In genomic region chr6:42264626-42265312, GRCm38 (mm10) we compare ENCODE assay signal across 8 mouse cellular contexts. TPM values are rescaled to one million over a fixed set of nuclear protein-coding genes. Genes with fewer than 3 reads are reported as not detected.
DNase-seq lines count a peak whose midpoint lies in the region; ATAC-seq and TF ChIP-seq lines count a peak whose summit lies in the region.

Casp2 (plus strand) TSS chr6:42264985.

- TF ChIP-seq RAD21 in CH12.LX (IDR thresholded peaks at IDR 0.05; ENCODE audit: low read depth, low read length): peak; percentile 41

- peaks cover 24 to 27% of the 10 kb centered on the region in 2 experiments for H3K36me3 ChIP-seq in CH12.LX (replicated peaks in 1 of 2; ENCODE audit: control insufficient read depth in 1 of 2, insufficient read depth in 1 of 2, low read length in 1 of 2)
- H3K36me3 ChIP-seq in forebrain, embryonic 11.5 days (ENCODE audit: control insufficient read depth, insufficient read depth, low read length): peaks cover 10% of the 10 kb centered on the region; the same call in 1 of the 2 replicates
- peaks cover 25% of the 10 kb centered on the region for H3K36me3 ChIP-seq in heart, embryonic 16.5 days (ENCODE audit: control insufficient read depth, insufficient read depth)
- H3K36me3 ChIP-seq in liver, embryonic 15.5 days (replicated peaks): peaks cover 27% of the 10 kb centered on the region
- H3K36me3 ChIP-seq in neural tube, embryonic 12.5 days: peaks cover 27% of the 10 kb centered on the region

- peak; percentile 36 to 63; a peak in 3 of 4 replicates for TF ChIP-seq CTCF in CH12.LX (conservative IDR thresholded peaks at IDR 0.05 in 1 of 2, IDR thresholded peaks at IDR 0.05 in 1 of 2; ENCODE audit: low read depth in 2 of 2, low read length in 2 of 2)

- no peaks in the 10 kb centered on the region for H3K27me3 ChIP-seq in CH12.LX (replicated peaks)
- H3K27me3 ChIP-seq in forebrain, embryonic 11.5 days (ENCODE audit: control insufficient read depth, insufficient read depth, low read length): no peaks in the 10 kb centered on the region
- H3K27me3 ChIP-seq in heart, embryonic 16.5 days (ENCODE audit: control insufficient read depth, insufficient read depth, low read length): no peaks in the 10 kb centered on the region
- H3K27me3 ChIP-seq in liver, embryonic 15.5 days: no peaks in the 10 kb centered on the region
- H3K27me3 ChIP-seq in neural tube, embryonic 12.5 days (replicated peaks): no peaks in the 10 kb centered on the region

- H3K4me3 ChIP-seq in CH12.LX (replicated peaks in 1 of 3; ENCODE audit: low read depth in 2 of 3, low read length in 2 of 3, poor library complexity in 1 of 3): peak within 1 kb of the TSS; percentile 75 to 99 (median 91)
- peak within 1 kb of the TSS; percentile 84 for H3K4me3 ChIP-seq in forebrain, embryonic 11.5 days (ENCODE audit: low read depth, low read length)
- H3K4me3 ChIP-seq in heart, embryonic 16.5 days (ENCODE audit: low read length): peak within 1 kb of the TSS; percentile 82
- peak within 1 kb of the TSS; percentile 99 for H3K4me3 ChIP-seq in liver, embryonic 15.5 days (replicated peaks)
- H3K4me3 ChIP-seq in neural tube, embryonic 12.5 days: peak within 1 kb of the TSS; percentile 83

- WGBS in forebrain, embryonic 11.5 days: under 1% methylated on average over 48 of the region's 51 CpGs
- WGBS in heart, embryonic 16.5 days: under 1% methylated on average over 49 of the region's 51 CpGs
- WGBS in liver, embryonic 15.5 days (ENCODE audit: insufficient replicate concordance): under 1% methylated on average over 51 of the region's 51 CpGs
- WGBS in neural tube, embryonic 12.5 days: under 1% methylated on average over 49 of the region's 51 CpGs

- dilution Hi-C loops in CH12.LX (cut with MboI; ENCODE audit: extremely low pct_ligation_motif_present, extremely low pct_unique_long_range_greater_than_20kb, low sequenced_read_pairs): no loop called here

- peak; percentile 99 for ATAC-seq in forebrain, embryonic 11.5 days (replicated peaks; ENCODE audit: low FRiP score)
- ATAC-seq in heart, embryonic 16.5 days (replicated peaks; ENCODE audit: extremely low read depth, insufficient read depth, low FRiP score): peak; percentile 99
- ATAC-seq in liver, embryonic 15.5 days (ENCODE audit: insufficient read depth): peak; percentile 98
- ATAC-seq in neural tube, embryonic 12.5 days (ENCODE audit: low FRiP score, low read depth): peak; percentile 100

- H3K79me2 ChIP-seq in CH12.LX (replicated peaks; ENCODE audit: control insufficient read depth, extremely low read depth, insufficient read depth, poor library complexity, severe bottlenecking): peaks cover 19% of the 10 kb centered on the region

- no peaks in the 10 kb centered on the region for H3K9me3 ChIP-seq in CH12.LX (replicated peaks; ENCODE audit: low read length)
- H3K9me3 ChIP-seq in forebrain, embryonic 11.5 days (ENCODE audit: control insufficient read depth, low read length): no peaks in the 10 kb centered on the region
- no peaks in the 10 kb centered on the region for H3K9me3 ChIP-seq in heart, embryonic 16.5 days (replicated peaks; ENCODE audit: control insufficient read depth, low read length)
- no peaks in the 10 kb centered on the region for H3K9me3 ChIP-seq in liver, embryonic 15.5 days (replicated peaks)
- no peaks in the 10 kb centered on the region for H3K9me3 ChIP-seq in neural tube, embryonic 12.5 days

- peaks cover 0 to 25% of the 10 kb centered on the region in 2 experiments; a peak in 2 of 4 replicates for H3K4me1 ChIP-seq in CH12.LX (ENCODE audit: control insufficient read depth in 1 of 2, insufficient read depth in 2 of 2)
- H3K4me1 ChIP-seq in forebrain, embryonic 11.5 days (replicated peaks; ENCODE audit: control insufficient read depth, insufficient read depth, low read length): no peaks in the 10 kb centered on the region
- peaks cover 7% of the 10 kb centered on the region; the same call in 1 of the 2 replicates for H3K4me1 ChIP-seq in heart, embryonic 16.5 days (ENCODE audit: control insufficient read depth, insufficient read depth, low read length)
- H3K4me1 ChIP-seq in liver, embryonic 15.5 days (replicated peaks): peaks cover 28% of the 10 kb centered on the region
- H3K4me1 ChIP-seq in neural tube, embryonic 12.5 days: peaks cover 8% of the 10 kb centered on the region

- in situ Hi-C loops in CH12.LX (cut with MboI; ENCODE audit: low pct_ligation_motif_present, low pct_unique_long_range_greater_than_20kb, low sequenced_read_pairs): no loop called here

- peak within 1 kb of the TSS; percentile 98 for H3K9ac ChIP-seq in CH12.LX (ENCODE audit: insufficient read depth, low read depth)
- H3K9ac ChIP-seq in forebrain, embryonic 11.5 days (ENCODE audit: low read length): peak within 1 kb of the TSS; percentile 98
- H3K9ac ChIP-seq in heart, embryonic 16.5 days (ENCODE audit: low read length): peak within 1 kb of the TSS; percentile 94
- H3K9ac ChIP-seq in liver, embryonic 15.5 days: peak within 1 kb of the TSS; percentile 92
- H3K9ac ChIP-seq in neural tube, embryonic 12.5 days: peak within 1 kb of the TSS; percentile 92

- H3K27ac ChIP-seq in CH12.LX (ENCODE audit: insufficient read depth, low read depth): peak within 1 kb of the TSS; percentile 32
- H3K27ac ChIP-seq in forebrain, embryonic 11.5 days (ENCODE audit: low read depth, low read length): peak within 1 kb of the TSS; percentile 71
- H3K27ac ChIP-seq in heart, embryonic 16.5 days (ENCODE audit: low read length): peak within 1 kb of the TSS; percentile 90
- peak within 1 kb of the TSS; percentile 90 for H3K27ac ChIP-seq in liver, embryonic 15.5 days (replicated peaks)
- H3K27ac ChIP-seq in neural tube, embryonic 12.5 days: peak within 1 kb of the TSS; percentile 80; the same call in 1 of the 2 replicates

- peak; percentile 59 for TF ChIP-seq POLR2A in CH12.LX (IDR thresholded peaks at IDR 0.05; ENCODE audit: low read depth, low read length)

- H3K4me2 ChIP-seq in CH12.LX (ENCODE audit: insufficient read depth, low read depth, poor library complexity, severe bottlenecking): peak within 1 kb of the TSS; percentile 91
- peak within 1 kb of the TSS; percentile 75 for H3K4me2 ChIP-seq in forebrain, embryonic 11.5 days (ENCODE audit: low read depth, low read length, severe bottlenecking)
- peak within 1 kb of the TSS; percentile 82 for H3K4me2 ChIP-seq in heart, embryonic 16.5 days (ENCODE audit: low read depth, low read length)
- H3K4me2 ChIP-seq in liver, embryonic 15.5 days: peak within 1 kb of the TSS; percentile 81
- H3K4me2 ChIP-seq in neural tube, embryonic 12.5 days (replicated peaks): peak within 1 kb of the TSS; percentile 84

- DNase-seq in CH12.LX (ENCODE audit: extremely low read depth): peak; percentile 97
- DNase-seq in c-Kit-positive CD71-positive TER-119-negative erythroid progenitor cells, embryonic 14.5 days (ENCODE audit: low read depth): peak; percentile 93
- peak; percentile 99 for DNase-seq in forebrain, embryonic 11.5 days (ENCODE audit: low spot score)
- peak; percentile 99 for DNase-seq in kidney, postnatal 36 days
- peak; percentile 99 for DNase-seq in telencephalon, adult 2 months (ENCODE audit: low read depth, low spot score)

- TF ChIP-seq EP300 in CH12.LX (IDR thresholded peaks at IDR 0.05; ENCODE audit: low read length): no peak

TF ChIP-seq in CH12.LX, 34 proteins besides CTCF, POLR2A, EP300 and RAD21 (continues in another document):
- TF ChIP-seq TBP (conservative IDR thresholded peaks at IDR 0.05; ENCODE audit: low read depth, low read length) (no peak; the same call in 1 of the 2 replicates), ZNF384 (IDR thresholded peaks at IDR 0.05; ENCODE audit: low read depth, low read length) (no peak), NRF1 (IDR thresholded peaks at IDR 0.05; ENCODE audit: low read depth, low read length) (peak; percentile 95), USF1 (IDR thresholded peaks at IDR 0.05; ENCODE audit: low read depth, low read length) (no peak), ETS1 (conservative IDR thresholded peaks at IDR 0.05; ENCODE audit: low read depth, low read length) (no peak), POLR2AphosphoS2 (IDR thresholded peaks at IDR 0.05; ENCODE audit: low read depth, low read length) (no peak), ELF1 (IDR thresholded peaks at IDR 0.05; ENCODE audit: low read depth, low read length) (peak; percentile 81), MAZ (IDR thresholded peaks at IDR 0.05; ENCODE audit: low read depth, low read length) (peak; percentile 87), HCFC1 (IDR thresholded peaks at IDR 0.05; ENCODE audit: low read depth, low read length) (peak; percentile 76), SMC3 (IDR thresholded peaks at IDR 0.05; ENCODE audit: low read depth, low read length) (peak; percentile 26), MEF2A (IDR thresholded peaks at IDR 0.05; ENCODE audit: borderline replicate concordance, low read depth, low read length) (0 out of 2 replicates have a peak, but pooled peaks have one; percentile 34), NELFE (IDR thresholded peaks at IDR 0.05; ENCODE audit: low read depth, low read length) (peak; percentile 24; the same call in 1 of the 2 replicates), GABPA (IDR thresholded peaks at IDR 0.05; ENCODE audit: insufficient replicate concordance, low read depth, low read length) (no peak), JUND (conservative IDR thresholded peaks at IDR 0.05; ENCODE audit: low read depth, low read length) (no peak), UBTF (IDR thresholded peaks at IDR 0.05; ENCODE audit: low read depth, low read length) (no peak), MXI1 (IDR thresholded peaks at IDR 0.05; ENCODE audit: low read depth, low read length) (peak; percentile 65), JUN (IDR thresholded peaks at IDR 0.05; ENCODE audit: insufficient read depth, low read depth, low read length) (no peak), PAX5 (IDR thresholded peaks at IDR 0.05; ENCODE audit: low read length) (no peak), MYC (IDR thresholded peaks at IDR 0.05; ENCODE audit: low read depth, low read length) (0 out of 2 replicates have a peak, but pooled peaks have one; percentile 16), BHLHE40 (IDR thresholded peaks at IDR 0.05; ENCODE audit: low read depth, low read length) (no peak), ZKSCAN1 (IDR thresholded peaks at IDR 0.05; ENCODE audit: borderline replicate concordance, low read depth, low read length) (no peak), USF2 (conservative IDR thresholded peaks at IDR 0.05; ENCODE audit: low read depth, low read length) (no peak), SIN3A (IDR thresholded peaks at IDR 0.05; ENCODE audit: low read length) (no peak; the same call in 1 of the 2 replicates)

RNA-seq across cellular contexts. Expression of gene Casp2, which starts in this region (rescaled TPM):
- total RNA-seq in CH12.LX (2012; rRNA removed) (22.6 and 24.7 TPM in 2 replicates), CH12.LX (2014; rRNA removed) (42.8 and 47.8 TPM in 2 replicates)
- polyA plus RNA-seq in CH12.LX (2012; ENCODE audit: insufficient read length, low read depth): 29.0 and 31.6 TPM in 2 replicates
- polyA plus RNA-seq in forebrain, embryonic 11.5 days (2014; fragmentation: Nextera tagmentation; extraction: Ambion mirVana): 75.6 and 77.5 TPM in 2 replicates
- polyA plus RNA-seq in heart, embryonic 16.5 days (2015; fragmentation: Nextera tagmentation; extraction: Ambion mirVana): 34.3 and 38.7 TPM in 2 replicates
- polyA plus RNA-seq in liver, embryonic 15.5 days (2015; fragmentation: Nextera tagmentation; extraction: Ambion mirVana): 24.6 and 25.0 TPM in 2 replicates
- 57.2 and 58.8 TPM in 2 replicates for polyA plus RNA-seq in neural tube, embryonic 12.5 days (2016; fragmentation: Nextera tagmentation; extraction: Ambion mirVana)

Comparison
In these comparisons a context has a peak if more than half of its experiments do, and no peak if none do; other contexts are left out.
1. Peak in every context shown above with its lines: DNase-seq, ATAC-seq, H3K4me3 ChIP-seq and H3K27ac ChIP-seq.
2. H3K27ac ChIP-seq: peak in every context shown above with its lines; median percentile 90 in heart, embryonic 16.5 days; 90 in liver, embryonic 15.5 days; 80 in neural tube, embryonic 12.5 days; 71 in forebrain, embryonic 11.5 days; 32 in CH12.LX.